Mouse (Mus musculus) liver, embryonic 14.5 days (tissue): ENCODE results near the gene Klhdc7b.

Experiments used
- CTCF ChIP-seq: IDR thresholded peaks from 2 replicates; pipeline ENCODE4 v1.5.1; 2016; ENCODE audit warnings: antibody characterized with exemption, low read depth, control low read depth
- EP300 ChIP-seq: IDR thresholded peaks from 2 replicates; pipeline ENCODE4 v1.6.1; 2016; ENCODE audit warnings: antibody characterized with exemption, low read depth

DNA sequence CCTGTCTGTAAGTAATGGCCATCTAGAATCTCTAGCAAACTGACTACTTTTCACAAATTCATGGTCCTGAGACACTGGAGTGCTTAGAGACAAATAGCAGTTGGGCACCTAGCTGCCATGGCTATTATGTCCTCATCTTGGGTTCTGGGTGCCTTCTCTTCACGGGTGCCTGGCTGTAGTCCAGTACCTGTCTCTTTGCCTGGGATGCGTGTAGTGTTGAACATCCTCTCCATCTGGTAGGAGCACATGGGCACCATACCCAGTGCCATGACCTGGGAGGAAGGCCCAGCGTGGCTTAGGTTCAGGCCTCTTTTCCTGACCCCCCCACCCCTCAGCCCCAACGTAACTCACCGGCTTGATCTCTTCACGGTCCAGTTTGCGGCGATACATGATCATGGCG lies 37.2 kb downstream of the Klhdc7b start:
- no peak for TF ChIP-seq CTCF
- no peak for TF ChIP-seq EP300
